Mouse (Mus musculus) forebrain, embryonic 11.5 days (tissue): ENCODE results near the gene Efcab2. TPM values are rescaled to one million over a fixed set of nuclear protein-coding genes. Genes with fewer than 3 reads are reported as not detected.

Source experiments
- ATAC-seq: fragments of 200-750 bp; cut with Nextera tagmentation; replicated peaks from 2 replicates; pipeline ENCODE4 v1.8.0; 2017; ENCODE audit warnings: moderate TSS enrichment; ENCODE audit not compliant: low FRiP score
- DNase-seq: peaks from one replicate; pipeline ENCODE4 v3.0.0-alpha.2; 2017; ENCODE audit warnings: low spot score
- H3K27ac ChIP-seq: fragments of 300-500 bp; sonication (generic); 2 replicates; pipeline ENCODE4 v1.5.1; 2014; ENCODE audit warnings: low read depth, low read length
- H3K27me3 ChIP-seq: fragments of 300-500 bp; sonication (generic); 2 replicates; pipeline ENCODE4 v1.6.1; 2014; ENCODE audit warnings: mild to moderate bottlenecking, low read length, mixed read lengths; ENCODE audit not compliant: control insufficient read depth, insufficient read depth
- H3K36me3 ChIP-seq: fragments of 300-500 bp; sonication (generic); 2 replicates; pipeline ENCODE4 v1.6.1; 2014; ENCODE audit warnings: mild to moderate bottlenecking, low read length, moderate library complexity, mixed read lengths; ENCODE audit not compliant: control insufficient read depth, insufficient read depth
- H3K4me1 ChIP-seq: fragments of 300-500 bp; sonication (generic); replicated peaks from 2 replicates; pipeline ENCODE4 v1.6.1; 2014; ENCODE audit warnings: low read length, mixed read lengths; ENCODE audit not compliant: control insufficient read depth, insufficient read depth
- H3K4me2 ChIP-seq: fragments of 300-500 bp; sonication (generic); 2 replicates; pipeline ENCODE4 v1.6.1; 2014; ENCODE audit warnings: low read depth, mild to moderate bottlenecking, low read length, moderate library complexity, mixed read lengths; ENCODE audit not compliant: severe bottlenecking
- H3K4me3 ChIP-seq: fragments of 300-500 bp; sonication (generic); 2 replicates; pipeline ENCODE4 v1.5.1; 2014; ENCODE audit warnings: low read depth, low read length
- H3K9ac ChIP-seq: fragments of 300-500 bp; sonication (generic); 2 replicates; pipeline ENCODE4 v1.6.1; 2014; ENCODE audit warnings: low read length
- H3K9me3 ChIP-seq: fragments of 300-500 bp; sonication (generic); 2 replicates; pipeline ENCODE4 v1.6.1; 2016; ENCODE audit warnings: low read length, mixed read lengths; ENCODE audit not compliant: control insufficient read depth
- WGBS: fragments of 180-500 bp; shearing (Covaris S2); extraction: QIAGEN DNeasy Blood & Tissue Kit; methylation state at CpG from one replicate; pipeline ENCODE4 v1.1.7; 2014; 5-methylcytosine and 5-hydroxymethylcytosine counted together
- polyA plus RNA-seq: library from polyadenylated mRNA; unstranded; fragments of >200 nt; fragmentation: Nextera tagmentation; extraction: Ambion mirVana; gene quantifications from 2 replicates; pipeline ENCODE4 v1.2.1, GENCODE M21; 2014

Gene Efcab2
- polyA plus RNA-seq, 1 experiment from 2014 or later: 9.5 TPM

- 25% methylated on average over 3 of the region's 3 CpGs for WGBS
- ATAC-seq: peak; percentile 74
- H3K4me3 ChIP-seq: no peak overlapping the region
- no peaks in the 10 kb centered on the region for H3K27me3 ChIP-seq
- no peak overlapping the region for H3K4me2 ChIP-seq
- DNase-seq: peak; percentile 85
- no peaks in the 10 kb centered on the region for H3K9me3 ChIP-seq
- H3K27ac ChIP-seq: no peak overlapping the region
- H3K9ac ChIP-seq: no peak overlapping the region
- no peaks in the 10 kb centered on the region for H3K36me3 ChIP-seq
- no peaks in the 10 kb centered on the region for H3K4me1 ChIP-seq
Observed at GRCm38 (mm10) chr1:178449172-178449571, 43.3 kb downstream of the Efcab2 start.

DNA sequence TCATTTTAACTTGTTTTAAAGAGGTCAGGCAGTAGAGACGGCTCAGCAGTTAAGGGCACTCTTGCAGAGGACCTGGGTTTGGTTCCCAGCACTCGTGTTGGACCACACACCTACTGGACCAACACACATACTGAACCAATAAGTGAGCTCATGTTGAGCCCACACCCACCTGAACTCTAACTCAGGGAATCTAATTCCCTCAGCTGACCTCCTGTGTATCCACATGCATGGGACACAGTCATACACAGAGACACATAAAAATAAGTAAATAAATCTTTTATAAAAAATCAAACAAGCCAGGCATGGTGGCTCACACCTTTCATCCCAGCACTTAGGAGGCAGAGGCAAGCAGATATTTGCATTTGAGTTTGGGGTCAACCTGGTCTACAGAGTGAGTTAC is 44.0 kb downstream of the Efcab2 start:
- no peak for ATAC-seq
- Histone ChIP-seq H3K27me3 (no peaks in the 10 kb centered on the region), H3K9ac (no peak overlapping the region)

DNA sequence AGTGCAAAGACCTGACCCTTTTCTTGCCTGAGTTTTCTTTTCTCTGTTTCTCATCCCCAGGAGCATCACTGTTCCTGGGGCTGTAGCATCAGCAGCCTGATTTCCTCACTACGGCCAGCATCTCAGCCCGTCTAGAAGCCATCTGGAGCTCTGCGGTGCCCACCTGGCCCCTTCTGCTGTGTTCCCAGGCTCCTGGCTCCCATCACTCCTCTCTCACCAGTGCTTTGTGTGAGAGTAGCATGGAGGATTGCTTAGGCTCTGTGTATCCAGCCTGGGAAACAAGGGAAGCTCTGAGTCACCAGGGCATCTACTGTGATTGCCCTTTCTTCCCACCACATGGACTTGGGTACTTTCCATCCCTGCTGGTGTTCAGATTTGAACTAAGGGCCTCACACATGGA is 48.2 kb downstream of the Efcab2 start:
- Histone ChIP-seq H3K4me1 (no peaks in the 10 kb centered on the region), H3K27me3 (no peaks in the 10 kb centered on the region), H3K27ac (no peak overlapping the region), H3K9me3 (no peaks in the 10 kb centered on the region), H3K36me3 (no peaks in the 10 kb centered on the region), H3K4me3 (no peak overlapping the region), H3K4me2 (no peak overlapping the region), H3K9ac (no peak overlapping the region)
- ATAC-seq (no peak), DNase-seq (no peak)
- 96% methylated on average over 3 of the region's 3 CpGs for WGBS

More for the DNA sequence above, 44.0 kb downstream of the Efcab2 start:
- DNase-seq: no peak
- no peaks in the 10 kb centered on the region for H3K4me1 ChIP-seq
- H3K27ac ChIP-seq: no peak overlapping the region
- no peak overlapping the region for H3K4me2 ChIP-seq
- no peak overlapping the region for H3K4me3 ChIP-seq
- no peaks in the 10 kb centered on the region for H3K9me3 ChIP-seq
- H3K36me3 ChIP-seq: no peaks in the 10 kb centered on the region
- WGBS: 84% methylated on average over 2 of the region's 2 CpGs

DNA sequence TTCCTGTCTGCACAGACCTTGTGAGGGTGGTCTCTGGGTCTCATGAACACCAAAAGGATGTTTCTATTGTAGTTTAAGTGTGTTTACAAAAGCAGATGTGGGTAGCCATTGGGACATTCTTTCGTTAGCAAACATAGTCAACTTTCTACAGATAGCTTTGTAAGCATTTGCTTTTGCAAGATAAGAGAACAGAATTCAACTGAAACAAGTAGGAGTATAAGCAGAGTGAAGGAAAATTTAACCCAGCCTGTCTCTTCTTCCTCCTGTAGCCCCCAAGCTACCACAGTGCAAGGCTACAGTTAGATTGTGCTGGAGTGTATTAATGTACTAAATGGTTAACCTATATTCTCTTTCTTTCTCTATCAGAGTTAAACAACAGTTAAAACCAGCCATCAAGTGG is 49.2 kb downstream of the Efcab2 start:
- no peak for DNase-seq
- WGBS: 87% methylated on average over 1 of the region's 1 CpGs

DNA sequence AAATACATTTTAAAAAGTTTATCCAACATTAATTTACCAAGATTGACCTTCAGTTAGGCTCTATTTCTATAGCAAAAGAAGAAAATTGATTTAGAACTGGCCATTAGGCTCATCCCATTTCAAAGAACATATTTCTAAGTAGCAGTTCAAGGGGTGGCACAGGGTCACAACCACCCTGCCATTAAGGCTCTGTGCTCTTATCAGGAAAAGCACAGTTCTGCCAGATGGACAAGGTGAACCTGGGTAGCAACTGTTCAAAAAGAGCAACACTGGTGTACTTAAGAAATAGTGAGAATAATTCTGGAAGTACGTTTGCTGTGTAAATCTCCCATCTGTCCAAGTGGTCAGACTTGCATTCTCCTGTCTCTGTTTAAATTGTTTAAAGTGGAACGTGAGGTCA is 52.1 kb downstream of the Efcab2 start:
- Histone ChIP-seq H3K9ac (no peak overlapping the region), H3K27ac (no peak overlapping the region), H3K36me3 (no peaks in the 10 kb centered on the region), H3K4me2 (no peak overlapping the region), H3K27me3 (no peaks in the 10 kb centered on the region), H3K4me1 (no peaks in the 10 kb centered on the region), H3K4me3 (no peak overlapping the region), H3K9me3 (no peaks in the 10 kb centered on the region)
- DNase-seq (no peak), ATAC-seq (no peak)
- WGBS: 93% methylated on average over 2 of the region's 2 CpGs

More for the DNA sequence above, 49.2 kb downstream of the Efcab2 start:
- Histone ChIP-seq H3K36me3 (no peaks in the 10 kb centered on the region), H3K4me2 (no peak overlapping the region), H3K9ac (no peak overlapping the region), H3K9me3 (no peaks in the 10 kb centered on the region), H3K4me3 (no peak overlapping the region), H3K27ac (no peak overlapping the region), H3K4me1 (no peaks in the 10 kb centered on the region), H3K27me3 (no peaks in the 10 kb centered on the region)
- no peak for ATAC-seq

DNA sequence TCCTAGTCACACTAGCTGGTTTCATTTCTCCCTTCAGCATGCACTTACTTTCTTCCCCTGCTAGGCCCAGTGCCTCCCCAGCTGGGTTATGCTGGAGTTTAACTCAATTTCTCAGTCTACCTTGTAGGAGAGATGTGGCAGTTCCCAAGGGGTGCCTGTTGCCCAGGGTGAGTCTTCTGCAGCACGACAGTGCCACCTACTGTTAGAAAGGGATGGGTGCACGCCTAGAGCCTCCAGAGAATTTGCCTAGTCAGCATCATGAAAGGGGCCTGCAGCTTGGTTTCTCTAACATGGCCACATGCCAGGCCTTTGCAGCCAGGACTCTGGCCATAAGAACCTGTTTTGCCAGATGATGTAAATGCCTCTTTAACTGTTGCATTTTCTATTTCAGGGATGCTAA is 57.8 kb downstream of the Efcab2 start:
- H3K27ac ChIP-seq: no peak overlapping the region
- H3K9ac ChIP-seq: no peak overlapping the region
- H3K36me3 ChIP-seq: no peaks in the 10 kb centered on the region
- H3K4me2 ChIP-seq: no peak overlapping the region
- ATAC-seq: peak; percentile 91
- DNase-seq: peak; percentile 91
- 0% methylated on average over 2 of the region's 2 CpGs for WGBS
- H3K9me3 ChIP-seq: no peaks in the 10 kb centered on the region
- H3K4me3 ChIP-seq: no peak overlapping the region
- no peaks in the 10 kb centered on the region for H3K4me1 ChIP-seq
- no peaks in the 10 kb centered on the region for H3K27me3 ChIP-seq

- 46% methylated on average over 4 of the region's 4 CpGs for WGBS
- Histone ChIP-seq H3K9me3 (no peaks in the 10 kb centered on the region), H3K27ac (no peak overlapping the region), H3K4me3 (no peak overlapping the region), H3K4me1 (no peaks in the 10 kb centered on the region), H3K36me3 (no peaks in the 10 kb centered on the region), H3K9ac (no peak overlapping the region), H3K4me2 (no peak overlapping the region), H3K27me3 (no peaks in the 10 kb centered on the region)
- ATAC-seq (peak; percentile 25; the same call in 1 of the 2 replicates), DNase-seq (no peak)
Observed at GRCm38 (mm10) chr1:178464140-178464539, 58.3 kb downstream of the Efcab2 start.

- 74% methylated on average over 6 of the region's 6 CpGs for WGBS
- Histone ChIP-seq H3K9ac (no peak overlapping the region), H3K4me3 (no peak overlapping the region), H3K9me3 (no peaks in the 10 kb centered on the region), H3K4me2 (no peak overlapping the region), H3K27ac (no peak overlapping the region), H3K27me3 (no peaks in the 10 kb centered on the region), H3K36me3 (no peaks in the 10 kb centered on the region), H3K4me1 (no peaks in the 10 kb centered on the region)
- ATAC-seq (no peak), DNase-seq (no peak)
Observed at GRCm38 (mm10) chr1:178467594-178467993, 61.7 kb downstream of the Efcab2 start.

- DNase-seq (no peak), ATAC-seq (no peak)
- Histone ChIP-seq H3K4me2 (no peak overlapping the region), H3K36me3 (no peaks in the 10 kb centered on the region), H3K27ac (no peak overlapping the region), H3K9ac (no peak overlapping the region), H3K4me1 (no peaks in the 10 kb centered on the region), H3K27me3 (no peaks in the 10 kb centered on the region), H3K4me3 (no peak overlapping the region), H3K9me3 (no peaks in the 10 kb centered on the region)
- WGBS: 15% methylated on average over 2 of the region's 2 CpGs
Observed at GRCm38 (mm10) chr1:178468280-178468679, 62.4 kb downstream of the Efcab2 start.
